ENCODE assay signal across 22 mouse cellular contexts in the genomic region with DNA sequence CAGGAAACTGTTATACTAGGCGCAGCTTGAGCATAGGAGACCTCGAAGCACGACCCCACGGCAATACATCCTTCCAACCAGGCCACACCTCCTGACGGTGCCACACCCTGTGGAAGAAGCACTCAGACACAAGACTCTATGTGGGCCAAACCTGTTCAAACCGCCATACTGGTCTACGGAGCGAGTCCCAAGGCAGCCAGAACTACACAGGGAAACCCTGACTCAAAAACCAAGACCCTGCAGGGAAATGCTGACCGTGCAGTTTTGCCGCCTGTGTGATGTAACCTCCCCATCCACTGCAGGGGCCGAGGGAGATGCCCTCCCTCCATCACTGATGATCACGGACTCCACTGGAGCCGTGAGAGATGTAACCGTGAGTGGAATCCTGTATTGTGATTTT. TPM values are rescaled to one million over a fixed set of nuclear protein-coding genes. Genes with fewer than 3 reads are reported as not detected.
DNase-seq lines count a peak whose midpoint lies in the region; ATAC-seq and TF ChIP-seq lines count a peak whose summit lies in the region.
"Had no signal": no experiment of that assay in that cellular context is flagged by ENCODE, and none has a peak within 500 bp of the region (broad histone marks: within the 10 kb centered on the region; RNA-seq: fewer than 3 reads in every experiment).

No protein-coding gene starts in this region.

- dilution Hi-C loops in CH12.LX (cut with MboI; ENCODE audit: extremely low pct_ligation_motif_present, extremely low pct_unique_long_range_greater_than_20kb, low sequenced_read_pairs) = no loop called here

- H3K9me3 ChIP-seq in hindbrain, embryonic 11.5 days (ENCODE audit: control insufficient read depth, low read length) = no peaks in the 10 kb centered on the region
- no peaks in the 10 kb centered on the region for H3K9me3 ChIP-seq in hindbrain, embryonic 16.5 days (ENCODE audit: control insufficient read depth, low read length)
- no peaks in the 10 kb centered on the region for H3K9me3 ChIP-seq in CH12.LX (replicated peaks; ENCODE audit: low read length)
- H3K9me3 ChIP-seq: embryonic facial prominence, embryonic 10.5 days; forebrain, embryonic 12.5 days; heart, embryonic 12.5 days; hindbrain, embryonic 12.5 days had no signal

- peak; percentile 37; the same call in 1 of the 2 replicates for ATAC-seq in hindbrain, embryonic 11.5 days (ENCODE audit: low FRiP score)
- ATAC-seq in hindbrain, embryonic 16.5 days = no peak
- ATAC-seq: forebrain, embryonic 16.5 days; hindbrain, postnatal 0 days had no signal

- whole genome bisulfite sequencing in hindbrain, embryonic 11.5 days = 94% methylated on average over 14 of the region's 14 CpGs
- WGBS in hindbrain, embryonic 16.5 days = 91% methylated on average over 14 of the region's 14 CpGs
- WGBS in kidney, adult 2 months = 93% methylated on average over 14 of the region's 14 CpGs

- no peaks in the 10 kb centered on the region for H3K27me3 ChIP-seq in hindbrain, embryonic 11.5 days (ENCODE audit: control insufficient read depth, insufficient read depth, low read length)
- no peaks in the 10 kb centered on the region for H3K27me3 ChIP-seq in hindbrain, embryonic 16.5 days (replicated peaks; ENCODE audit: control insufficient read depth, insufficient read depth, low read length)
- no peaks in the 10 kb centered on the region for H3K27me3 ChIP-seq in CH12.LX (replicated peaks)
- no peaks in the 10 kb centered on the region for H3K27me3 ChIP-seq in kidney, adult 2 months (replicated peaks; ENCODE audit: control insufficient read depth, insufficient read depth, low read length)
- H3K27me3 ChIP-seq: forebrain, embryonic 12.5 days; heart, embryonic 12.5 days; hindbrain, embryonic 12.5 days had no signal

- no peak for TF ChIP-seq POLR2A in CH12.LX (IDR thresholded peaks at IDR 0.05; ENCODE audit: low read depth, low read length)
- TF ChIP-seq POLR2A in kidney, adult 2 months (IDR thresholded peaks at IDR 0.05; ENCODE audit: low read depth, low read length) = no peak

- no peak for TF ChIP-seq EP300 in CH12.LX (IDR thresholded peaks at IDR 0.05; ENCODE audit: low read length)

- peaks cover 15% of the 10 kb centered on the region for H3K36me3 ChIP-seq in hindbrain, embryonic 11.5 days (ENCODE audit: control insufficient read depth, insufficient read depth, low read length)
- H3K36me3 ChIP-seq in hindbrain, embryonic 16.5 days (ENCODE audit: control insufficient read depth, insufficient read depth, low read length) = peaks cover 16% of the 10 kb centered on the region
- peaks cover 10 to 55% of the 10 kb centered on the region in 2 experiments for H3K36me3 ChIP-seq in CH12.LX (replicated peaks in 1 of 2; ENCODE audit: control insufficient read depth in 1 of 2, insufficient read depth in 1 of 2, low read length in 1 of 2)
- no peaks in the 10 kb centered on the region for H3K36me3 ChIP-seq in kidney, adult 2 months (ENCODE audit: control insufficient read depth, insufficient read depth, low read length)

- no peak for TF ChIP-seq CTCF in CH12.LX (conservative IDR thresholded peaks at IDR 0.05 in 1 of 2, IDR thresholded peaks at IDR 0.05 in 1 of 2; ENCODE audit: low read depth in 2 of 2, low read length in 2 of 2)
- no peak for TF ChIP-seq CTCF in kidney, adult 2 months (conservative IDR thresholded peaks at IDR 0.05; ENCODE audit: insufficient read depth, insufficient read length, low read depth, low read length)

- in situ Hi-C loops in CH12.LX (cut with MboI; ENCODE audit: low pct_ligation_motif_present, low pct_unique_long_range_greater_than_20kb, low sequenced_read_pairs) = no loop called here

- no peak overlapping the region for H3K27ac ChIP-seq in hindbrain, embryonic 11.5 days (ENCODE audit: low read depth, low read length)
- H3K27ac ChIP-seq in hindbrain, embryonic 16.5 days (ENCODE audit: low read depth, low read length) = no peak overlapping the region
- no peak overlapping the region for H3K27ac ChIP-seq in CH12.LX (ENCODE audit: insufficient read depth, low read depth)
- no peak overlapping the region for H3K27ac ChIP-seq in kidney, adult 2 months (ENCODE audit: insufficient read depth, low read depth, low read length)
- H3K27ac ChIP-seq: embryonic facial prominence, embryonic 10.5 days; forebrain, embryonic 12.5 days; heart, adult 2 months; hindbrain, embryonic 12.5 days; hindbrain, postnatal 0 days had no signal

- no peak overlapping the region for H3K9ac ChIP-seq in hindbrain, embryonic 11.5 days (ENCODE audit: low read depth, low read length)
- no peak overlapping the region for H3K9ac ChIP-seq in hindbrain, embryonic 16.5 days (ENCODE audit: low read depth, low read length)
- H3K9ac ChIP-seq in CH12.LX (ENCODE audit: insufficient read depth, low read depth) = no peak overlapping the region
- H3K9ac ChIP-seq: forebrain, embryonic 12.5 days; heart, embryonic 12.5 days; hindbrain, embryonic 12.5 days had no signal

- H3K79me2 ChIP-seq in CH12.LX (replicated peaks; ENCODE audit: control insufficient read depth, extremely low read depth, insufficient read depth, poor library complexity, severe bottlenecking) = no peaks in the 10 kb centered on the region

- no peak for TF ChIP-seq RAD21 in CH12.LX (IDR thresholded peaks at IDR 0.05; ENCODE audit: low read depth, low read length)

- no peaks in the 10 kb centered on the region for H3K4me1 ChIP-seq in hindbrain, embryonic 11.5 days (replicated peaks; ENCODE audit: control insufficient read depth, insufficient read depth, low read length)
- H3K4me1 ChIP-seq in hindbrain, embryonic 16.5 days (ENCODE audit: control insufficient read depth, insufficient read depth, low read depth, low read length) = no peaks in the 10 kb centered on the region
- H3K4me1 ChIP-seq in CH12.LX (ENCODE audit: control insufficient read depth in 1 of 2, insufficient read depth in 2 of 2) = no peaks in the 10 kb centered on the region
- no peaks in the 10 kb centered on the region for H3K4me1 ChIP-seq in kidney, adult 2 months (ENCODE audit: control insufficient read depth, insufficient read depth, low read length)
- H3K4me1 ChIP-seq: embryonic facial prominence, embryonic 10.5 days; forebrain, embryonic 12.5 days; heart, embryonic 12.5 days; hindbrain, embryonic 12.5 days had no signal

- no peak for DNase-seq in hindbrain, embryonic 11.5 days (ENCODE audit: low spot score)
- no peak for DNase-seq in CH12.LX (ENCODE audit: extremely low read depth)
- peak; percentile 63 for DNase-seq in ES-CJ7 (ENCODE audit: low read depth, low spot score)
- peak; percentile 68 for DNase-seq in ZHBTc4 (ENCODE audit: low read depth, low spot score)
- no peak for DNase-seq in adipocyte (ENCODE audit: low spot score)
- DNase-seq in kidney, adult 2 months = no peak
- DNase-seq: adrenal gland, adult 2 months; adrenal gland, postnatal 36 days; cerebellum, adult 2 months; cerebellum, postnatal 10 days; gastrocnemius, postnatal 10 days; heart, postnatal 36 days; kidney, adult 18-20 months had no signal

- no peak overlapping the region for H3K4me2 ChIP-seq in hindbrain, embryonic 11.5 days (replicated peaks; ENCODE audit: low read depth, low read length)
- H3K4me2 ChIP-seq in hindbrain, embryonic 16.5 days (ENCODE audit: low read length) = no peak overlapping the region
- no peak overlapping the region for H3K4me2 ChIP-seq in CH12.LX (ENCODE audit: insufficient read depth, low read depth, poor library complexity, severe bottlenecking)
- H3K4me2 ChIP-seq: forebrain, embryonic 12.5 days; heart, embryonic 12.5 days; hindbrain, embryonic 12.5 days had no signal

- H3K4me3 ChIP-seq in hindbrain, embryonic 11.5 days (ENCODE audit: low read depth, low read length) = no peak overlapping the region
- H3K4me3 ChIP-seq in hindbrain, embryonic 16.5 days (ENCODE audit: low read length) = no peak overlapping the region
- no peak overlapping the region for H3K4me3 ChIP-seq in CH12.LX (replicated peaks in 1 of 3; ENCODE audit: low read depth in 2 of 3, low read length in 2 of 3, poor library complexity in 1 of 3)
- H3K4me3 ChIP-seq in kidney, adult 2 months (ENCODE audit: insufficient read depth, low read depth, low read length) = no peak overlapping the region
- H3K4me3 ChIP-seq: embryonic facial prominence, embryonic 10.5 days; erythroblast, embryonic 14.5 days; forebrain, embryonic 12.5 days; heart, adult 2 months; heart, embryonic 12.5 days; hindbrain, embryonic 12.5 days had no signal

TF ChIP-seq in CH12.LX, 34 proteins besides CTCF, POLR2A, EP300 and RAD21:
- no peak for TF ChIP-seq NRF1 (IDR thresholded peaks at IDR 0.05; ENCODE audit: low read depth, low read length)
- no peak for TF ChIP-seq ZKSCAN1 (IDR thresholded peaks at IDR 0.05; ENCODE audit: borderline replicate concordance, low read depth, low read length)
- no peak for TF ChIP-seq ELF1 (IDR thresholded peaks at IDR 0.05; ENCODE audit: low read depth, low read length)
- TF ChIP-seq TBP (conservative IDR thresholded peaks at IDR 0.05; ENCODE audit: low read depth, low read length) = no peak
- peak; percentile 89 for TF ChIP-seq MAFK (IDR thresholded peaks at IDR 0.05; ENCODE audit: insufficient replicate concordance, low read length)
- TF ChIP-seq ZC3H11A (IDR thresholded peaks at IDR 0.05; ENCODE audit: low read depth, low read length) = no peak
- TF ChIP-seq JUND (conservative IDR thresholded peaks at IDR 0.05; ENCODE audit: low read depth, low read length) = no peak
- TF ChIP-seq MAX (IDR thresholded peaks at IDR 0.05; ENCODE audit: low read length) = no peak
TF ChIP-seq in CH12.LX: peak in this region for 1.

RNA-seq across cellular contexts. Expression of a gene that starts 36.5 kb away (rescaled TPM):
- 28.6 and 30.8 TPM in 2 replicates for polyA plus RNA-seq in hindbrain, embryonic 11.5 days (2014; fragmentation: Nextera tagmentation; extraction: Ambion mirVana)
- 5.0 and 7.1 TPM in 2 replicates for polyA plus RNA-seq in hindbrain, embryonic 16.5 days (2015; fragmentation: Nextera tagmentation; extraction: Ambion mirVana)
- total RNA-seq in CH12.LX (2012; rRNA removed) (1.1 and 1.8 TPM in 2 replicates), CH12.LX (2014; rRNA removed) (0.66 and 0.82 TPM in 2 replicates)
- polyA plus RNA-seq in CH12.LX (2012; ENCODE audit: insufficient read length, low read depth) = 3.8 and 4.5 TPM in 2 replicates
- polyA plus RNA-seq in kidney, adult 2 months (2012; rRNA removed) = 0.09 and 0.31 TPM in 2 replicates

Comparison
In these comparisons a context has a peak if more than half of its experiments do, and no peak if none do; other contexts are left out.
1. DNase-seq: peak in ES-CJ7 (single experiment) and ZHBTc4 (single experiment); none in hindbrain, embryonic 11.5 days (single experiment), CH12.LX (single experiment), adipocyte (single experiment) and kidney, adult 2 months (single experiment).